Mouse (Mus musculus): ENCODE data around the gene Rfx2. TPM values are rescaled to one million over a fixed set of nuclear protein-coding genes. Genes with fewer than 3 reads are reported as not detected.

The Rfx2 gene
- polyA plus RNA-seq, 1 experiment from 2014 or later, result 9.8 TPM

DNA sequence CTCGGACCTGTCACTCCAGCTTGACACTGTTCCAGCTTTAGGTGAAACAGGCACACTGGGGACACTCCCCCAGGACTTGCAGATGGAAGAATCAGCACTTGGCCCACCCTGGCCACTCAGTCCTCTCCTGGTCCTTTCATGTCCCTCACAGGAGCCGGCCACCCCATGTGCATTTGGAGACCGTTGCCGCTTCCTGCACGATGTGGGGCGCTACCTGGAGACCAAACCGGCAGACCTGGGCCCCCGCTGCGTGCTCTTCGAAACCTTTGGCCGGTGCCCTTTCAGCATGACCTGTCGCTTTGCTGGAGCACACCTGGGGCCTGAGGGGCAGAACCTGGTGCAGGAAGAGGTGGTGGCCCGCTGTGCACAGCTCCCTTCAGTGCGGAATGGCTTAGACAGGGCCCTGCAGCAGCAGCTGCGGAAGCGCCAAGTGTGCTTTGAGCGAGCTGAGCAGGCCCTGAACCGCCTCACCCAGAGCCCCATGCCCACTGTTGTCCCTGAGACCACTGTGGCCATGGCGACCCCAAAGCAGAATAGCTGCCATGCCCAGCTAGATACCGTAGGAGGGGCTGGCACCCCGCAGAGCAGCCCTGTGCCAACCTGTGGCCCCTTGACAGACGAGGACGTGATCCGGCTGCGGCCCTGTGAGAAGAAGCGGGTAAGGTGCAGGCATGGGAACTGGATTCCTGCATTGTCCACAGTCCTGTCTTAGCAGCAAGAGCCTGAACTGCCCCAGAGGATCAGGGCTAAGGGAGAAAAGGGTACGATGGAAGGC, 64.0 kb downstream of the Rfx2 start:
- Histone ChIP-seq H3K4me1 (peaks cover 28% of the 10 kb centered on the region), H3K36me3 (peaks cover 55% of the 10 kb centered on the region), H3K27ac (replicated peaks) (no peak overlapping the region), H3K9me3 (replicated peaks) (no peaks in the 10 kb centered on the region), H3K4me3 (no peak overlapping the region), H3K27me3 (ENCODE audit: low read depth, poor library complexity, severe bottlenecking) (no peaks in the 10 kb centered on the region)
- DNase-seq (ENCODE audit: low spot score), result no peak
- 94% methylated on average over 27 of the region's 27 CpGs for WGBS

DNA sequence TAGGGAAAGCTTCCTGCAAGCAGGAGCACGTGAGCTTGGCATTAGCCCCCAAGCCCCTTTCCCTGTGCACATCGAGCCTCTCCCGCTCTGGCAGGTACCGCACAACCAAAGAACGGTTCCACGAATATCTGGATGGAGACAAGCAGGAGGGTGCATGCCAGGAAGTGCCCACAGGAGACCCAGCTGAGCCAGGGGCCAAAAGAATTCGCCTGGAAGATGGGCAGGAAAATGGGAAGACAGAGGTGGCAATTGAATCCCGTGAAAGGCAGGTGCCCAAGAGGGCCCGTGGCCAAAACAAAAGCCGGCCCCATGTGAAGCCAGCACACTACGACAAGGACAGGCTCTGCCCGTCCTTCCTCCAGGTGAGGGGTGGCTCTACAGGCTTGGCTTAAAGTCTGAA, 65.4 kb downstream of the Rfx2 start:
- Histone ChIP-seq H3K9me3 (replicated peaks) (no peaks in the 10 kb centered on the region), H3K4me3 (peak overlapping the region; percentile 85), H3K27ac (replicated peaks) (peak overlapping the region; percentile 97), H3K4me1 (peaks cover 38% of the 10 kb centered on the region), H3K36me3 (peaks cover 42% of the 10 kb centered on the region), H3K27me3 (ENCODE audit: low read depth, poor library complexity, severe bottlenecking) (peaks cover 11% of the 10 kb centered on the region)
- DNase-seq (ENCODE audit: low spot score), result no peak
- 53% methylated on average over 12 of the region's 12 CpGs for WGBS

DNA sequence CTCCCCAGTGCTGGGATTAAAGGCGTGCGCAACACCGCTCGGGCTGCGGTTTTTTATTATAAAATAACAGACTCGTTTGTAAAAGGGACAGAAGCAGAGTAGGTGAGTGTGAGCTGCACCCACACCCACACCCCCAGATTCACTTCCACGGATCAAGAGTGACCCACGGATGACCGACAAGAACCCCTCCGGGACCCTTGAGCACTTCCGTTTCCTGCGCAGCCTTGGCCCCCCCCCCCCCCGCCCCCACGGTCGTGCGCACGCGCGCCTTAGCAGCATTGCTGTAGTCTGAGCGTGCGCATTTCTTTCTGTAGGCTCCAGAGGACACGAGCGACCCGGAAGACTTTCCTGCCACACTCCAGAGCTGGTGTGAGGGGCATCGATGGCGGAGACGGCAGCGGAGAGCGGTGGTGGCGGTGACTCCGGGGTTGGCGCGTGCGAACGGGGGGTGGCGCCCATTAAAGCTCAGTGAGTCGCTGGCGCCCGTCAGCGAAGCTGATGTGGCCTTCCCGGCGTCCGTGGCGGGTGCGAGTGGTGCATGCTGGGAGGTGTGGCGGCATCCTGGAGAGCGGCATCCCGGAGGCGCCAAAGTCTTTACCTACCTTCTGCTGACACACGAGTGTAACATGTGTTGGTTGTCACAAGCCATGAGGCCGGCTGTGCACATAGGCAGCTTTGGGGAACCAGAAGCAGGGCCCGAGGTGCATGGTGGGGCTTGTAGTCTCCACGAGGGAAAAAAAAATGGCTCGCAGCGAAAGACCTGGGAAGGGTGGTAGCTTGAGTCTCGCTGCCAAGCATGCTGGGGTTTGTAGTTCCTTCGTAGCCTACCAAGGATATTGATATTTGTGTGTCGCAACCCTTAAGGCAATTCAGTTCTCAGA, 66.1 kb downstream of the Rfx2 start, which contains the start of gene Dus3l:
TSS of gene Dus3l (plus strand) at position 284 of the 881 bp plus-strand sequence.
- H3K4me1 ChIP-seq, result peaks cover 38% of the 10 kb centered on the region
- H3K36me3 ChIP-seq, result peaks cover 34% of the 10 kb centered on the region
- peak; percentile 91 for DNase-seq (ENCODE audit: low spot score)
- WGBS, result 3% methylated on average over 58 of the region's 58 CpGs
- peak within 1 kb of the TSS; percentile 97 for H3K27ac ChIP-seq (replicated peaks)
- peaks cover 19% of the 10 kb centered on the region for H3K27me3 ChIP-seq (ENCODE audit: low read depth, poor library complexity, severe bottlenecking)
- peak within 1 kb of the TSS; percentile 85 for H3K4me3 ChIP-seq
- no peaks in the 10 kb centered on the region for H3K9me3 ChIP-seq (replicated peaks)

DNA sequence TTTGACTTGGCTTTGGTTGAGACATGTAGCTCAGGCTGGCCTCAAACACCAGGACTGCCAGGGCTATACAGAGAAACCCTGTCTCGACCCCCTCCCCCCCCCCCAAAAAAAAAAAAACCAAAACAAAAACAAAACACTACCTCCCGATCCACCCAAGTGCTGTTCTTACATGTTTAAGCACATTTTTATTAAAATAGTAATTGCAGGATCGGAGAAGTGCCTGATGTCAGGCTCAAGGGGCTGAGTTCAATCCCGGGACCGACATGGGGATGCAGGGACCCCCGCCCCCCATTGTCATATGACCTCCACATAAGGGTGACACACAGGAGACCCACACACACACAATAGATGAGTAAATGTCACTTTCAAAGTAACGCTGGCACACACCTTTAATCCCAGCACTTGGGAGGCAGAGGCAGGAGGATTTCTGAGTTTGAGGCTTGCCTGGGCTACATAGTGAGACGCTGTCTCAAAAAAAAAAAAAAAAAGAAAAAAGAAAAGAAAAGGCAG, 67.0 kb downstream of the Rfx2 start:
- no peak for DNase-seq (ENCODE audit: low spot score)
- peaks cover 25% of the 10 kb centered on the region for H3K36me3 ChIP-seq
- peaks cover 44% of the 10 kb centered on the region for H3K4me1 ChIP-seq
- H3K27ac ChIP-seq (replicated peaks), result peak overlapping the region; percentile 97
- peak overlapping the region; percentile 85 for H3K4me3 ChIP-seq
- H3K9me3 ChIP-seq (replicated peaks), result no peaks in the 10 kb centered on the region
- peaks cover 28% of the 10 kb centered on the region for H3K27me3 ChIP-seq (ENCODE audit: low read depth, poor library complexity, severe bottlenecking)
- WGBS, result 75% methylated on average over 8 of the region's 8 CpGs

DNA sequence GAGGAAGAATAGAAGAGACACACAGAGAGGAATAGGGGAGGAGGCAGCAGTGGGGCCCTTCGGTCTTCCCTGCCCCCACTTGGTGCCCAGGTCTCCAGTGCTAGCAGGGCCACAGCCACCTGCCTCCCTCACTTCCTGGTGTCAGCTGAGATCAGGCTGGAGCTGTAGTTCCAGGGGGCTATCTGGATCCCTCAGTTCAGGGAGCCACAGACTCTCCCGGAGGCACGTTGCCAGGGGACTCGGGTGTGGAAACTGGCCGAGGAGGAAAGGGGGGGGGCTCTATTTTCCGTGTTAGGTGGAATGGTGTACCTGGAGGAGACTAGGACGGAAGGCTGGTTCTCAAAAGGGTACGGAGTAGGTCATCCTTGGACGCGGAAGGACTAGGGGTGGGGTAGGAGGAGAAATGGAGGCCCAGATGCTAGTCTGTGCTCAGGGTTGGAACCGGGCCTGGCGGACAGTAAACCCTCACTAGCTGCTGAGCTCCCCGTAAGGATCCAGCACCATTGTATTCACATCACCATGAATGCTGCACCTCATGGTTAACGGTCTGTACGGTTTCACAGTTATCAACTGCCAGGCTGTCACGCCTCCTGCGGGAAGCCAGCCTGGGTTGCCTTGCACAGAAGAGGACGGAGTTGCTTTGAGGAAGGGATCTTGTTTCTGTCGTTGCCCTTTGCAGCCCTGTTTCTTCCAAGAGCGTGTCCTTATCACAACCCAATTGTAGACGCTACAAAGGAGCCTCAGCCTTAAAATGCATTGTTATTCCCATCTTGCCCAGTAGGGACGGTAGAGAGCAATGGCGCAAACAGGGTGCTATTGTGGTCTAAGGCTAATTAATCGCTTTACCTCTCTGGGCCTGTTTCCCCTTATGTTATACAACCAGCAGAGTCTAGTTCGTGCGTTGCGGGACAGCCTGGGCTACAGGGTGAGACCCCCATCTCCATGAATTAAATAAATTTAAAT, 67.8 kb downstream of the Rfx2 start:
- Histone ChIP-seq H3K27me3 (ENCODE audit: low read depth, poor library complexity, severe bottlenecking) (peaks cover 35% of the 10 kb centered on the region), H3K27ac (replicated peaks) (peak overlapping the region; percentile 97), H3K4me1 (peaks cover 45% of the 10 kb centered on the region), H3K36me3 (peaks cover 18% of the 10 kb centered on the region), H3K4me3 (peak overlapping the region; percentile 62; the same call in 1 of the 2 replicates), H3K9me3 (replicated peaks) (no peaks in the 10 kb centered on the region)
- 47% methylated on average over 27 of the region's 27 CpGs for WGBS
- DNase-seq (ENCODE audit: low spot score), result peak; percentile 61

DNA sequence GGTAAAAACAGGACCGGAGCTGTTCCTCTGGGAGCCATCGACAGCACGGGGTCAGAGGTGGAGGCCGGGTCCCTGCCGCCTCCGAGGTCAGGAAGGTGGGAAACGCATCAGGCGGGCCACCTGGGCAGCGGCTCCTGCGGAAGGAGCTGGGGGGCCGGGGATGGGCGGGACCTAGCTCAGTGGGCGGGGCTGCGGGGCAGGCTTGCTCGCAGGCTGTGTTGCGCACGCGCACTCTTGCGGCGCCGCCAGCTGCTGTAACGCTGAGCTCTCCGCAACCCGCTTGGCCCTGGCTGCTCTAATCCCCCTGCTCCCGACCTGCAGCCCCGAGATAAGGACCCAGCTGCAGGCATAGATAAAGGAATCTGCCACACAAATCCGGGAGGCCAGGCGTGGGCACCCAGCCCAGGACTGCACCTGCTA, 68.8 kb downstream of the Rfx2 start:
- H3K27me3 ChIP-seq (ENCODE audit: low read depth, poor library complexity, severe bottlenecking), result peaks cover 46% of the 10 kb centered on the region
- H3K27ac ChIP-seq (replicated peaks), result peak overlapping the region; percentile 90
- peaks cover 56% of the 10 kb centered on the region for H3K4me1 ChIP-seq
- H3K9me3 ChIP-seq (replicated peaks), result no peaks in the 10 kb centered on the region
- peaks cover 7% of the 10 kb centered on the region for H3K36me3 ChIP-seq
- peak overlapping the region; percentile 62 for H3K4me3 ChIP-seq
- DNase-seq (ENCODE audit: low spot score), result peak; percentile 91
- under 1% methylated on average over 28 of the region's 28 CpGs for WGBS

DNA sequence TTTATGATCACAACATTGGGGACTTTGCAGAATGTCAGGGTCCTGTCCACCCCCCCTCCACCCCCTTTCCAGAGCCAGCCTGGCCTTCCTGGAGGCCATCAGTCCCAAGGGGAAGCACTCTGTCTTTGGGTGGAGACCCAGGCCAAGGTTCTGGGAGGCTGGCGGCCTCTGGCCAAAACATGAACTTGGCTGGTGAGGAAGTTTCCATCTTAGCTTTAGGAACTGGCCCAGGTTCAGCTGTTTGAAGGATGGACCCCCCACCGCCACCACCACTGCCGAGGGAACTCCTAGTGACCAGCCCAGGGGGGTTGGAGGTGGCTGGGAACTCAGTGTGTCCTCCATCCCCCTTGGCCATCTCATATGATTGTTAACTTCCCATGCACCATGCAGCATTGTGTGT, 69.7 kb downstream of the Rfx2 start:
- WGBS, result 77% methylated on average over 3 of the region's 3 CpGs
- no peak for DNase-seq (ENCODE audit: low spot score)
- Histone ChIP-seq H3K4me3 (no peak overlapping the region), H3K9me3 (replicated peaks) (no peaks in the 10 kb centered on the region), H3K36me3 (no peaks in the 10 kb centered on the region), H3K27ac (replicated peaks) (peak overlapping the region; percentile 90; the same call in 1 of the 2 replicates), H3K27me3 (ENCODE audit: low read depth, poor library complexity, severe bottlenecking) (peaks cover 55% of the 10 kb centered on the region), H3K4me1 (peaks cover 61% of the 10 kb centered on the region)

DNA sequence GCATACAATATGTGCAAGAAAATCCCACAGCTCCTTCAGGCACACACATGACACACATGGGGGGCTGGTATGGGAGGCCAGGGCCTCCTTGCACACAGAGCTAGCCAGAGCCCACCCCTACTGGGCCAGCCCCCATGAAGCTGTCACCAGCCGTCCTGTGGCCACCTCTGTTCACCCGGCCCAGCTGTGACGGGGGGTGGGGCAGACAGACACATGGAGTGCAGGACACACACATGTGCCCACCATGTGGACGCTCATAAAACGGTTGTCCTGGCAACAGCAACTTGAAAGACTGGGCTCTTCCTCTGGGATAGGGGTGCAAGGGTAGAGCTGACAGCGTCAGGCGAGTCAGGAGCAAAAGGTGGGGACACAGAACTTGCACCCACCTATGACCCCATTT, 71.6 kb downstream of the Rfx2 start:
- Histone ChIP-seq H3K4me3 (0 out of 2 replicates have a peak overlapping the region, but pooled peaks have one; percentile 7), H3K9me3 (replicated peaks) (no peaks in the 10 kb centered on the region), H3K4me1 (peaks cover 52% of the 10 kb centered on the region), H3K36me3 (no peaks in the 10 kb centered on the region), H3K27me3 (ENCODE audit: low read depth, poor library complexity, severe bottlenecking) (peaks cover 73% of the 10 kb centered on the region), H3K27ac (replicated peaks) (no peak overlapping the region)
- 66% methylated on average over 7 of the region's 7 CpGs for WGBS
- DNase-seq (ENCODE audit: low spot score), result no peak

DNA sequence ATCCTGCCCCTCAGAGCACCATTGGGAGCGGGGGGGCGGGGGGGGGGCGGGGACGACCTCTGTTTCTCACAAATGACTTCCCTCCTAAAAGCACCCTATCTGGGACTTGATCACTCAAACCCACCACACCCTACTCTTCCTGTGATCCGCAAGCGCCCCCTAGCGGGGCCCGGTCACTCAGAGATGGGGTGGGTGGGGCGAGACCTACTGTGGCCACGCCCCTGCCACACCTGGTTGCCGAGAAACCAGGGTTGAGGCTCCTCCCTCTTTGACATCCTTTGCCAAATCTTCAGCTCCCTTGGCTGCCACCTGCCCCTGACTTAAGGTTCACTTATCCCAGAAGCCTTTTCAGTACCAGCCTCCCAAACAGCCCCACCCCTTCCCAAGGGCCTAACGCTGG, 72.7 kb downstream of the Rfx2 start:
- DNase-seq (ENCODE audit: low spot score), result peak; percentile 61
- WGBS, result 3% methylated on average over 12 of the region's 12 CpGs
- Histone ChIP-seq H3K4me1 (peaks cover 59% of the 10 kb centered on the region), H3K36me3 (no peaks in the 10 kb centered on the region), H3K4me3 (peak overlapping the region; percentile 61; the same call in 1 of the 2 replicates), H3K27ac (replicated peaks) (0 out of 2 replicates have a peak overlapping the region, but pooled peaks have one; percentile 69), H3K9me3 (replicated peaks) (no peaks in the 10 kb centered on the region), H3K27me3 (ENCODE audit: low read depth, poor library complexity, severe bottlenecking) (peaks cover 84% of the 10 kb centered on the region)

DNA sequence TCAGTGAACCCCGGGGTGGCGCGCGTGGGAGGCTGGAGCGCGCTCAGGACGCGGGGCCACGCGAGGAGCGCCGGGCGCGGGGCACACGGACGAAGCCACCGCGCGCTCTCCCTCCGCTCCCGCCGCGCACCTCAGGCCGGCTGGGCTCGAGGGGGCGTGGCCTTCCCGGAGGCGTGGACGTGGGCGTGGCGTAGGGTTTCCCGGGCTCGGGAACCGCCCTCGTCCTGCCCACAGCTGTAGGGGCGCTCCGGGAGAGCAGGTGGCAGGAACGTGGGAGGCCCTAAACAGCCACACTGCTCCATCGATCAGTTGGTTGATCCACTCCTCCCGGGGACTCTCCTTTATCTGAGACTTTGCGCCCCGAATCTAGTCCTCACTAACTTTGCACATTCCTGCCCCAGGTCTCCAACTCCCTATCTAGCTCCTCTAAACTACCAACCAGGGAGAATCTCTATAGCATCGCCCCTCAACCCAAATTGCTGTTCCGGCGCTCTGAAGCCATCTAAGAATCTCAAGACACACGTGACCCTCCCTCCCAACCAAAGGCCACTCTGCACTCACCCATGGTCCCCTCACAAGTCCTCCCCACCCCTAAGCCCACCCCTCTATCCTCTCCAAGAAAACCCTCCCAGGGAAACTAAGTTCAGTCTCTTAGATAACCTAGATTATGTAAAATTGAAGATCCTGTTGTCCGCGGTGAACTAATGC, 73.2 kb downstream of the Rfx2 start, which contains the start of gene Nrtn:
TSS of gene Nrtn (minus strand) at position 115 of the 708 bp plus-strand sequence.
- WGBS, result under 1% methylated on average over 48 of the region's 48 CpGs
- peaks cover 54% of the 10 kb centered on the region for H3K4me1 ChIP-seq
- peak within 1 kb of the TSS; percentile 69 for H3K27ac ChIP-seq (replicated peaks)

DNA sequence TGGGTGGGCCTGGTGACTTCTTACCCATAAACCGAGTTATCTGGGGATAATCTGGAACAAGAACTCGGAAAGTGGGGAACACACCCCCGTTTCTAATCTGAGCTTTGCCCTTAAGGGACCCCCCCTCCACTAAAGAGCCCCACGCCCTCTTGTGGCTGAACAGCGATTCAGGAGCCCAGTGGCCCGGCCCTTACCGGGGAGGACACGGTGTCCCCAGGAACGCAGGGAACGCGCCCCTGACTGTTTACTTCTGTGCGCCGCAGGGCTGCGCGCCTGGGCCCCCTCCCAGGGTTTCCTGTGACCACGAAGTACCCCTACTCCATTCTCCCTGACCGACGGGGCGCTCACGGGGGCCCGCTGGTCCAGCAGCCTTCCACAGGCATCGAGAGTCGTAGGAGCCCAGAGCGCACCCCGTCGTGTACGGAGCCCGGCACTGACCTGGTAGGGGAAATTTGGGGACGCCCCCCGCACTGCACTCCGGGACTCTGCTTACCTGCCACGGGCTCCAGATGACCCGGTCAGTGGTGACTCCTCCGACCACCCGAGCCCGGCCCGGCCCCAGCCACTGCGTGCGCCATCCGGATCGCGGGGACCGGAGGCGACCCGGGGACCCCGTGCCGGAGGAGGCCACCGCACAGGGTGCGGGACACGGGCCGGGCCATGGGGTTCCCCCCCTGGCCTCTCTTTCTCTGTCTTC, 74.0 kb downstream of the Rfx2 start:
- peak overlapping the region; percentile 61 for H3K4me3 ChIP-seq
- H3K27ac ChIP-seq (replicated peaks), result peak overlapping the region; percentile 69
- H3K4me1 ChIP-seq, result peaks cover 47% of the 10 kb centered on the region
- no peaks in the 10 kb centered on the region for H3K9me3 ChIP-seq (replicated peaks)
- 1% methylated on average over 51 of the region's 51 CpGs for WGBS
- peaks cover 97% of the 10 kb centered on the region for H3K27me3 ChIP-seq (ENCODE audit: low read depth, poor library complexity, severe bottlenecking)
- no peaks in the 10 kb centered on the region for H3K36me3 ChIP-seq
- no peak for DNase-seq (ENCODE audit: low spot score)

More for the DNA sequence above, 73.2 kb downstream of the Rfx2 start, which contains the start of gene Nrtn:
- peaks cover 90% of the 10 kb centered on the region for H3K27me3 ChIP-seq (ENCODE audit: low read depth, poor library complexity, severe bottlenecking)
- peak; percentile 80 for DNase-seq (ENCODE audit: low spot score)
- H3K36me3 ChIP-seq, result no peaks in the 10 kb centered on the region
- H3K9me3 ChIP-seq (replicated peaks), result no peaks in the 10 kb centered on the region
- H3K4me3 ChIP-seq, result peak within 1 kb of the TSS; percentile 61

Measured in midbrain, embryonic 10.5 days (tissue).